Mouse (Mus musculus): Measurements from ENCODE around the gene Dhx15. TPM values are rescaled to one million over a fixed set of nuclear protein-coding genes. Genes with fewer than 3 reads are reported as not detected.

The Dhx15 gene
- total and polyA plus RNA-seq, 2 experiments from 2014 or later: 70.6 to 92.3 TPM

DNA sequence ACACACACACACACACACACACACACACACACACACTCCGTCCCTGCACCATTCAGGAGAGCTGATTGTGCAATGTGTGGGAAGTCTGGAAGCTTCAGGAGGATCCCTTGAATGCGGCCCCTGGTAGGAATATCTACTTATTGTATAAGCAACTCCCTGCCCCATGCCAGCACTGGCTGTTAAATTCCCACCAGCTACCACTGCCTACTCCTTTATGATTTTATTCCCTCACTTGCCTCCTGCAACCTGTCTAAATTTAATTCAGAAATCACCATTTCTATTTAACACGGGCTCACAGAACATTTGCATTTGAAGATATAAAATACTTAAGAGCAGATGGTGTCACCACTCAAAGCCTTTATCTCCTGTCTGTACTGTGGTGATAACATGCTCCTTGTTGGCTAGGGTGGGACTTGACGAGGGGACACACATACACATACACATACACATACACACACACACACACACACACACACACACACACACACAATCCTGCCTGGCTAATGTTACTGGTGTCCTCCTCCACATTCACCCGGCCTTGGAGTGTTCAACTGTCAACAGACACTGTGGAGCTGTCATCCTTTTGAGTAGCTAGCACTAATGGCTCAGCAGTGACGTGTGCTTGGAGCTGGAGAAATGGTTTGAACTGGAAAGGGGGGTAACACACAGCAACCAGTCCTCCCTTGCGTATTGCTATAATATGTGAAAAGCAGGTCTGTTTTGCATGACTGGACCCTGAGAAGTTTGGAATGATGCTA is 23.0 kb upstream of the Dhx15 start:
- no peak overlapping the region for H3K4me3 ChIP-seq (ENCODE audit: low read length)
- TF ChIP-seq CTCF (IDR thresholded peaks at IDR 0.05; ENCODE audit: low read depth): no peak
- no peak for ATAC-seq
- H3K9ac ChIP-seq (replicated peaks; ENCODE audit: low read length): no peak overlapping the region
- H3K4me2 ChIP-seq (ENCODE audit: low read depth, low read length): no peak overlapping the region
- H3K27ac ChIP-seq: no peak overlapping the region
- no peaks in the 10 kb centered on the region for H3K27me3 ChIP-seq (ENCODE audit: insufficient read depth, low read length)
- WGBS: 83% methylated on average over 7 of the region's 7 CpGs
- no peaks in the 10 kb centered on the region for H3K36me3 ChIP-seq (ENCODE audit: insufficient read depth, low read length)
- no peaks in the 10 kb centered on the region for H3K9me3 ChIP-seq (ENCODE audit: low read length)
- H3K4me1 ChIP-seq (ENCODE audit: insufficient read depth, low read length): peaks cover 5% of the 10 kb centered on the region
- DNase-seq (ENCODE audit: low spot score): no peak

DNA sequence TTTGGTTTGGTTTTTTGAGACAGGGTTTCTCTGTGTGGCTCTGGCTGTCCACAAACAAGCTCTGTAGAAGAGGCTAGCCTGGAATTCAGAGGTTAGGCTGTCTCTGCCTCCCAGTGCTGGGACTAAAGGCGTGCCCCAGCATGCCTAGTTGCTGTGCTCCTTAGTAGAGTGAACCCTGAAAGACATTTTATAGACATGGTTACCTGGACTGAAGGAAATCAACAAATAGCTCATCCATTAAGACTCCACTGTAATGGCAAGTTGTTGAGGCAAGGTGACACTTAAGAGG is 810 bp upstream of the Dhx15 start:
- WGBS: 44% methylated on average over 1 of the region's 1 CpGs
- peak overlapping the region; percentile 97 for H3K9ac ChIP-seq (replicated peaks; ENCODE audit: low read length)

DNA sequence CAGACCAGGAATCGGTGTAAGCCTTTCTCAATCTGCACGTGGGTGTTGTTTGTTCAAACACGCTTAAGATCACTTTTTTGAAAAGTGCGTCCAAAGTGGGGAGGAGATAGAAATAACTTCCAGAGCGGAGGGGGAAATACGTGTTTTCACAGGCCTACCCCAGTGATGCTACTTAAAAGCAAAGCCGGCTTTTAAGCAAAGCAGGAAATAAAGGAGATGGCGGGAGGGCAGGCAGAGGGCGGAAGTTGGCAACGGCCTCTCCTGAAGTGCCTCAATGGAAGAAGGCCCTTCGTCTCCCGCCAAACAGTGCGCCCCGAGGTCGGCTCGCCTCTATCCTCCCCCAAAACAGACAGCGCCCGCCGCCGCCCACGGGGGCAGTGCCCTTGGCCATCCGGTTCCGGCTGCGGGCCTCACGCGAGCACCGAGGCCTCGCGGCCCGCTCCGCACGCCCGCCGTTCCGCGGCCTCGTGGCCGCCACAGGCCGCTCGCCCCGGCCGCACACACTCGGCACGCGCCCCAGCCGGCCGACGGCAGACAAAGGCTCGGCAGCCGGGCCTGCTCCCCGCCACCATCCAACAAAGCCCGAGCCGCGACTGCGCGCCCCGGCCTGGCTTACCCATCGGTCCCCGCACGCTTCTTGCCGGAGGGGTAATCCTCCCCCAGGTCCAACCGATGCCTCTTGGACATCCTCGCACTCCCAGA is 499 bp downstream of the Dhx15 start:
- peak; percentile 86 for ATAC-seq
- peak; percentile 57 for DNase-seq (ENCODE audit: low spot score)
- WGBS: under 1% methylated on average over 61 of the region's 63 CpGs
- no peaks in the 10 kb centered on the region for H3K9me3 ChIP-seq (ENCODE audit: low read length)
- H3K4me2 ChIP-seq (ENCODE audit: low read depth, low read length): peak overlapping the region; percentile 87
- peak; percentile 19 for TF ChIP-seq CTCF (IDR thresholded peaks at IDR 0.05; ENCODE audit: low read depth)
- peaks cover 9% of the 10 kb centered on the region; the same call in 1 of the 2 replicates for H3K4me1 ChIP-seq (ENCODE audit: insufficient read depth, low read length)
- peak overlapping the region; percentile 85 for H3K4me3 ChIP-seq (ENCODE audit: low read length)
- peak overlapping the region; percentile 83 for H3K27ac ChIP-seq
- no peaks in the 10 kb centered on the region for H3K27me3 ChIP-seq (ENCODE audit: insufficient read depth, low read length)
- no peaks in the 10 kb centered on the region for H3K36me3 ChIP-seq (ENCODE audit: insufficient read depth, low read length)
- peak overlapping the region; percentile 97 for H3K9ac ChIP-seq (replicated peaks; ENCODE audit: low read length)

More for the DNA sequence above, 810 bp upstream of the Dhx15 start:
- Histone ChIP-seq H3K4me1 (ENCODE audit: insufficient read depth, low read length) (peaks cover 9% of the 10 kb centered on the region; the same call in 1 of the 2 replicates), H3K4me2 (ENCODE audit: low read depth, low read length) (peak overlapping the region; percentile 87), H3K9me3 (ENCODE audit: low read length) (no peaks in the 10 kb centered on the region), H3K4me3 (ENCODE audit: low read length) (peak overlapping the region; percentile 85), H3K27me3 (ENCODE audit: insufficient read depth, low read length) (no peaks in the 10 kb centered on the region), H3K36me3 (ENCODE audit: insufficient read depth, low read length) (no peaks in the 10 kb centered on the region), H3K27ac (no peak overlapping the region)
- no peak for TF ChIP-seq CTCF (IDR thresholded peaks at IDR 0.05; ENCODE audit: low read depth)
- DNase-seq (ENCODE audit: low spot score) (no peak), ATAC-seq (no peak)

DNA sequence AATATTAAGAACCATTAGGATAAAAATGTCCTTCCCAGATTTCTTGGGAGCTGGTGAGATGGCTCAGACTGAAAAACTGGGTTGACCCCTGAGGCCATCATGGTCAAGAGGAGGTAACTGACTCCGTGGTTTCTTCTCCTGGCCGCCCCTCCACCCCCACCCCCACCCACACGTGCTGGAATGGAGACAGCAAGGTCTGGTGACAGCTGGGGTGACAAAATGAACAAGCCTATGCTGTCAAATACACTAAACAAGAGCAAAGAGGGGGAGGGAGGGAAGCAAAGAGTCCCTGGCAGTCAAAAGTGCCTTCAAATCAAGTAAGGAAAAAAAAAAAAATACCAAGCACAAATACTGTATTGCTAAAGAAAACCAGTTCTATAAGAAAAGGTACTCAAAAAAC is 2.1 kb downstream of the Dhx15 start:
- Histone ChIP-seq H3K9ac (replicated peaks; ENCODE audit: low read length) (no peak overlapping the region), H3K4me1 (ENCODE audit: insufficient read depth, low read length) (peaks cover 9% of the 10 kb centered on the region; the same call in 1 of the 2 replicates), H3K4me3 (ENCODE audit: low read length) (peak overlapping the region; percentile 85), H3K9me3 (ENCODE audit: low read length) (no peaks in the 10 kb centered on the region), H3K27me3 (ENCODE audit: insufficient read depth, low read length) (no peaks in the 10 kb centered on the region), H3K27ac (no peak overlapping the region), H3K4me2 (ENCODE audit: low read depth, low read length) (peak overlapping the region; percentile 87), H3K36me3 (ENCODE audit: insufficient read depth, low read length) (0 out of 2 replicates have a peak, but pooled peaks cover 6% of the 10 kb centered on the region)
- DNase-seq (ENCODE audit: low spot score) (no peak), ATAC-seq (no peak)
- no peak for TF ChIP-seq CTCF (IDR thresholded peaks at IDR 0.05; ENCODE audit: low read depth)
- WGBS: 16% methylated on average over 3 of the region's 3 CpGs

DNA sequence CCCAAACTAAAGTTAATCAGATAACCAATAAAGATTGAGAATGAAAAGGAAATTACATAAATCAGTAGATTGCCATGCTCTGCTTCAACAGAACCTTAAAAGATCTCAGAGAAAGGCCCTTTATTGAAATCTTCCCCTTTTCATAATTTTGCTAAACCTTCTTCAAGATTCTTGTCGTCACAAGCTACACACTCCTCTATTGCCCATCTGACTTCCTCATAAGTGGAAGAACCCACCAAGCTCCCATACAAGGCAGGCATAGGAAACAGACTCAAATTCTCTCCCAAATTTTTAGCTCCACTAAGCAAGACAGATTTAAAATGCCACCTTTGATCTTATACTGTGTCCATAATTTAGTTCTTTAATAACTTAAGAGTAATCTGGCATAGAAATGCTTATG is 13.0 kb downstream of the Dhx15 start:
- no peak overlapping the region for H3K4me3 ChIP-seq (ENCODE audit: low read length)
- no peaks in the 10 kb centered on the region for H3K27me3 ChIP-seq (ENCODE audit: insufficient read depth, low read length)
- ATAC-seq (no peak), DNase-seq (ENCODE audit: low spot score) (no peak)
- TF ChIP-seq CTCF (IDR thresholded peaks at IDR 0.05; ENCODE audit: low read depth): no peak
- no peak overlapping the region for H3K4me2 ChIP-seq (ENCODE audit: low read depth, low read length)
- 91% methylated on average over 1 of the region's 1 CpGs for WGBS
- H3K9ac ChIP-seq (replicated peaks; ENCODE audit: low read length): no peak overlapping the region
- no peaks in the 10 kb centered on the region for H3K9me3 ChIP-seq (ENCODE audit: low read length)
- no peak overlapping the region for H3K27ac ChIP-seq
- H3K36me3 ChIP-seq (ENCODE audit: insufficient read depth, low read length): no peaks in the 10 kb centered on the region; the same call in 1 of the 2 replicates
- H3K4me1 ChIP-seq (ENCODE audit: insufficient read depth, low read length): no peaks in the 10 kb centered on the region

DNA sequence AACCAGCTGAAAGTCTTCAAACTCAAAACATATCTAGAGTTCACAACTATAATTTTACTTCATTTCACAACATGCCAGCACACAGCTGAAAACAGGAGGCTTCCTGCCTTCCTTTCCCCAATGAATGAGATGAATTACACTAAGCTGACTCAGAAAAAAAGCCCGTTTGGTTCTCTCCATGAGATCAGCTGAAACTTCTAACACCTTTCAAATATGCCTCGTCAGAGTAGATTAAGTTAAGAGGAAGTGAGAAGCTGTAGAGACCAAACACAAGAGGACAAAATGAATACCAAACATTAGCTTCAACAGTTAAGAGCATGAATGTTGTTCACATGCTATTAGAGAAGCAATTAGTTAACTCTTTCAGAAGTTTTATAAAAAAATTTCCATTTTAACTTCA is 21.8 kb downstream of the Dhx15 start:
- 43% methylated on average over 2 of the region's 2 CpGs for WGBS
- Histone ChIP-seq H3K4me2 (ENCODE audit: low read depth, low read length) (no peak overlapping the region), H3K36me3 (ENCODE audit: insufficient read depth, low read length) (peaks cover 10% of the 10 kb centered on the region), H3K9ac (replicated peaks; ENCODE audit: low read length) (no peak overlapping the region), H3K9me3 (ENCODE audit: low read length) (no peaks in the 10 kb centered on the region), H3K27ac (no peak overlapping the region), H3K27me3 (ENCODE audit: insufficient read depth, low read length) (no peaks in the 10 kb centered on the region), H3K4me1 (ENCODE audit: insufficient read depth, low read length) (no peaks in the 10 kb centered on the region), H3K4me3 (ENCODE audit: low read length) (no peak overlapping the region)
- no peak for TF ChIP-seq CTCF (IDR thresholded peaks at IDR 0.05; ENCODE audit: low read depth)
- ATAC-seq (no peak), DNase-seq (ENCODE audit: low spot score) (no peak)

DNA sequence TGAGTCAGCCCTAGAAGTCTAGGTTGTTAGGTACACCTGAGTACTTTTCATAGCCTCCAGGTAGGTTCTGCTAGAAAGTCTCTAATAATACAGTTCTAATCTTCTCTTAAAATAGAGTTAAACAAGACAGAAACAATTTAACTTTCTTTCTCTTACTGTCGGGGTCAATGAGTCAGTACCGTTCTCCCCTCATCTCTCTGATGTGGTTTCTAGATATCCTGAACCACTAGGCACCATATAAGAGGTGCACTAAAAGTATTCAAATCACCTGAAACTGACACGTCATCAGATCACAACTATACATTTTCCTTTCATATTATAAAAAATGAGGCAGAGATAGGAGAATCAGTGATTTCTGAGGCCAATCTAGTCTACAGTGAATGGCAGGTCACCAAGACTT is 41.2 kb downstream of the Dhx15 start:
- H3K4me3 ChIP-seq (ENCODE audit: low read length): no peak overlapping the region
- DNase-seq (ENCODE audit: low spot score) (no peak), ATAC-seq (no peak)
- no peaks in the 10 kb centered on the region; the same call in 1 of the 2 replicates for H3K36me3 ChIP-seq (ENCODE audit: insufficient read depth, low read length)
- H3K4me2 ChIP-seq (ENCODE audit: low read depth, low read length): no peak overlapping the region
- 91% methylated on average over 3 of the region's 3 CpGs for WGBS
- H3K4me1 ChIP-seq (ENCODE audit: insufficient read depth, low read length): no peaks in the 10 kb centered on the region
- no peaks in the 10 kb centered on the region for H3K9me3 ChIP-seq (ENCODE audit: low read length)
- no peak overlapping the region for H3K27ac ChIP-seq
- H3K27me3 ChIP-seq (ENCODE audit: insufficient read depth, low read length): no peaks in the 10 kb centered on the region
- no peak for TF ChIP-seq CTCF (IDR thresholded peaks at IDR 0.05; ENCODE audit: low read depth)
- H3K9ac ChIP-seq (replicated peaks; ENCODE audit: low read length): no peak overlapping the region
